Mouse (Mus musculus): ENCODE measurements around the gene Gss.

GRCm38 (mm10) chr2:155633121-155633520 is 40.5 kb upstream of the Gss start:
- TF ChIP-seq CTCF (IDR thresholded peaks at IDR 0.05; ENCODE audit: low read depth, low read length): no peak
- TF ChIP-seq POLR2A (IDR thresholded peaks at IDR 0.05; ENCODE audit: extremely low read depth, insufficient read depth, low read length): no peak
